Mouse (Mus musculus) MEL (cell line): ENCODE measurements around the gene Rnf186. TPM values are rescaled to one million over a fixed set of nuclear protein-coding genes. Genes with fewer than 3 reads are reported as not detected.

Source experiments
- DNase-seq: peaks from one replicate; pipeline ENCODE4 v3.0.0; 2011; ENCODE audit warnings: low read depth, low spot score
- H3K27ac ChIP-seq: 2 replicates; pipeline ENCODE4 v1.5.1; 2012; ENCODE audit warnings: low read depth, mild to moderate bottlenecking, control low read depth, low read length, moderate library complexity; ENCODE audit not compliant: control insufficient read depth
- H3K27me3 ChIP-seq, 2 experiments: fragments of 150-350 bp in 1 of 2; sonication (generic) in 1 of 2; 2 replicates each; pipeline ENCODE4 v1.6.1; 2012; ENCODE audit warnings: low read length in 2 of 2, mild to moderate bottlenecking in 2 of 2, improper control_type of control experiment in 1 of 2, moderate library complexity in 1 of 2; ENCODE audit not compliant: insufficient read depth in 2 of 2, control insufficient read depth in 1 of 2
- H3K36me3 ChIP-seq, 2 experiments: 2 replicates each; pipeline ENCODE4 v1.6.1; 2012 to 2014; ENCODE audit warnings: low read length in 2 of 2, improper control_type of control experiment in 1 of 2, inconsistent platforms in 1 of 2, mild to moderate bottlenecking in 1 of 2; ENCODE audit not compliant: insufficient read depth in 2 of 2, control insufficient read depth in 1 of 2
- H3K4me1 ChIP-seq, 2 experiments: fragments of 150-350 bp in 1 of 2; sonication (generic) in 1 of 2; 2 replicates each; pipeline ENCODE4 v1.6.1; 2012; ENCODE audit warnings: low read length in 2 of 2, improper control_type of control experiment in 1 of 2, mild to moderate bottlenecking in 1 of 2; ENCODE audit not compliant: insufficient read depth in 2 of 2, control insufficient read depth in 1 of 2
- H3K4me3 ChIP-seq, 2 experiments: fragments of 150-350 bp in 1 of 2; sonication (generic) in 1 of 2; 2 replicates each; pipeline ENCODE4 v1.5.1; 2012; ENCODE audit warnings: low read depth in 2 of 2, low read length in 2 of 2, mild to moderate bottlenecking in 2 of 2, moderate library complexity in 2 of 2, control low read depth in 1 of 2, improper control_type of control experiment in 1 of 2; ENCODE audit not compliant: control insufficient read depth in 1 of 2, insufficient read depth in 1 of 2
- H3K79me2 ChIP-seq: 2 replicates; pipeline ENCODE4 v1.6.1; 2012; ENCODE audit warnings: mild to moderate bottlenecking, low read length, moderate library complexity; ENCODE audit not compliant: control insufficient read depth, poor library complexity, insufficient read depth
- H3K9ac ChIP-seq: 2 replicates; pipeline ENCODE4 v1.6.1; 2012; ENCODE audit warnings: low read depth, mild to moderate bottlenecking, control low read depth, low read length, moderate library complexity; ENCODE audit not compliant: control insufficient read depth, poor library complexity, severe bottlenecking
- H3K9me3 ChIP-seq: fragments of 150-350 bp; sonication (generic); replicated peaks from 2 replicates; pipeline ENCODE4 v1.6.1; 2012; ENCODE audit warnings: mild to moderate bottlenecking, low read length, improper control_type of control experiment, moderate library complexity; ENCODE audit not compliant: insufficient read depth
- BHLHE40 ChIP-seq: IDR thresholded peaks from 2 replicates; pipeline ENCODE4 v1.6.1; 2012; ENCODE audit warnings: low read depth, mild to moderate bottlenecking, inconsistent platforms, low read length, improper control_type of control experiment, borderline replicate concordance
- CHD2 ChIP-seq: IDR thresholded peaks from 2 replicates; pipeline ENCODE4 v1.6.1; 2011; ENCODE audit warnings: low read length, improper control_type of control experiment
- ELF1 ChIP-seq: IDR thresholded peaks from 2 replicates; pipeline ENCODE4 v1.6.1; 2014; ENCODE audit warnings: low read depth, mild to moderate bottlenecking, inconsistent platforms, low read length, improper control_type of control experiment, moderate library complexity
- EP300 ChIP-seq, 2 experiments: IDR thresholded peaks; 2 replicates each; pipeline ENCODE4 v1.6.1; 2011; ENCODE audit warnings: improper control_type of control experiment in 2 of 2, low read length in 2 of 2, low read depth in 1 of 2, mild to moderate bottlenecking in 1 of 2
- ETS1 ChIP-seq: IDR thresholded peaks from 2 replicates; pipeline ENCODE4 v1.6.1; 2012; ENCODE audit warnings: low read depth, mild to moderate bottlenecking, inconsistent platforms, low read length, improper control_type of control experiment, moderate library complexity
- HCFC1 ChIP-seq: IDR thresholded peaks from 2 replicates; pipeline ENCODE4 v1.6.1; 2012; ENCODE audit warnings: low read depth, mild to moderate bottlenecking, inconsistent platforms, low read length, improper control_type of control experiment, moderate library complexity
- JUND ChIP-seq: IDR thresholded peaks from 2 replicates; pipeline ENCODE4 v1.6.1; 2011; ENCODE audit warnings: low read depth, mild to moderate bottlenecking, improper control_type of control experiment, low read length
- MAX ChIP-seq: IDR thresholded peaks from 2 replicates; pipeline ENCODE4 v1.6.1; 2011; ENCODE audit warnings: low read length, improper control_type of control experiment
- MXI1 ChIP-seq: IDR thresholded peaks from 2 replicates; pipeline ENCODE4 v1.6.1; 2011; ENCODE audit warnings: mild to moderate bottlenecking, low read depth, low read length, improper control_type of control experiment
- MYB ChIP-seq: IDR thresholded peaks from 2 replicates; pipeline ENCODE4 v1.6.1; 2011; ENCODE audit warnings: mild to moderate bottlenecking, low read depth, low read length, improper control_type of control experiment
- NELFE ChIP-seq: IDR thresholded peaks from 2 replicates; pipeline ENCODE4 v1.6.1; 2011; ENCODE audit warnings: low read depth, low read length, improper control_type of control experiment
- NRF1 ChIP-seq: IDR thresholded peaks from 2 replicates; pipeline ENCODE4 v1.6.1; 2014; ENCODE audit warnings: low read depth, mild to moderate bottlenecking, inconsistent platforms, low read length, improper control_type of control experiment, moderate library complexity; ENCODE audit not compliant: poor library complexity, insufficient read depth, severe bottlenecking
- POLR2AphosphoS5 ChIP-seq: IDR thresholded peaks from 2 replicates; pipeline ENCODE4 v1.6.1; 2012; ENCODE audit warnings: low read depth, borderline replicate concordance, mild to moderate bottlenecking, inconsistent platforms, low read length, moderate library complexity, mixed read lengths
- RCOR1 ChIP-seq: IDR thresholded peaks from 2 replicates; pipeline ENCODE4 v1.6.1; 2012; ENCODE audit warnings: low read depth, mild to moderate bottlenecking, inconsistent platforms, low read length, improper control_type of control experiment
- SIN3A ChIP-seq: IDR thresholded peaks from 2 replicates; pipeline ENCODE4 v1.6.1; 2012; ENCODE audit warnings: low read length, improper control_type of control experiment, inconsistent platforms
- SMC3 ChIP-seq: IDR thresholded peaks from 2 replicates; pipeline ENCODE4 v1.6.1; 2011; ENCODE audit warnings: low read depth, low read length, improper control_type of control experiment
- TBP ChIP-seq: IDR thresholded peaks from 2 replicates; pipeline ENCODE4 v1.8.0; 2011; ENCODE audit warnings: low read depth, low read length, improper control_type of control experiment
- USF2 ChIP-seq, 2 experiments: IDR thresholded peaks; 2 replicates each; pipeline ENCODE4 v1.6.1; 2011 to 2012; ENCODE audit warnings: improper control_type of control experiment in 2 of 2, low read length in 2 of 2, borderline replicate concordance in 1 of 2, inconsistent platforms in 1 of 2, low read depth in 1 of 2, mild to moderate bottlenecking in 1 of 2; ENCODE audit not compliant: insufficient read depth in 1 of 2
- ZKSCAN1 ChIP-seq: IDR thresholded peaks from 2 replicates; pipeline ENCODE4 v1.6.1; 2012; ENCODE audit warnings: low read depth, mild to moderate bottlenecking, inconsistent platforms, low read length, improper control_type of control experiment, moderate library complexity
- ZMIZ1 ChIP-seq: IDR thresholded peaks from 2 replicates; pipeline ENCODE4 v1.6.1; 2012; ENCODE audit warnings: low read depth, mild to moderate bottlenecking, inconsistent platforms, low read length, improper control_type of control experiment, moderate library complexity
- polyA plus RNA-seq, 2 experiments: library from polyadenylated mRNA; stranded (reverse) in 1 of 2; unstranded in 1 of 2; fragments of >175 nt in 1 of 2; fragments of >200 nt in 1 of 2; gene quantifications; 2 replicates each; pipeline versions ENCODE4 v1.2.1 to v1.2.4; 2012; ENCODE audit warnings: low replicate concordance in 2 of 2, low read depth in 1 of 2; ENCODE audit not compliant: insufficient read length in 2 of 2, insufficient read depth in 1 of 2, missing spikeins in 1 of 2
- total RNA-seq: library from RNA; depleted of rRNA; stranded (reverse); fragments of 300-350 nt; gene quantifications from 2 replicates; pipeline ENCODE4 v1.2.3, GENCODE M21; 2012

Rnf186 gene
- total and polyA plus RNA-seq, 3 experiments = 0.19 to 0.61 TPM; not detected in 1

GRCm38 (mm10) chr4:138939481-138939880 lies 27.4 kb upstream of the Rnf186 start:
- H3K36me3 ChIP-seq = no peaks in the 10 kb centered on the region; a peak in 1 of 4 replicates
- H3K4me1 ChIP-seq = peaks cover 0 to 2% of the 10 kb centered on the region in 2 experiments; a peak in 3 of 4 replicates
- TF ChIP-seq USF2 (IDR thresholded peaks at IDR 0.05; ENCODE audit: borderline replicate concordance in 1 of 2, insufficient read depth in 1 of 2, low read depth in 1 of 2, low read length in 2 of 2) = no peak
- no peak for TF ChIP-seq NELFE
- TF ChIP-seq JUND = no peak
- no peak for TF ChIP-seq ZMIZ1
- TF ChIP-seq ETS1 = no peak
- TF ChIP-seq BHLHE40 = no peak
- TF ChIP-seq NRF1 = no peak
- TF ChIP-seq SIN3A = no peak
- TF ChIP-seq SMC3 = no peak
- no peaks in the 10 kb centered on the region for H3K79me2 ChIP-seq
- no peak overlapping the region for H3K27ac ChIP-seq
- no peaks in the 10 kb centered on the region for H3K9me3 ChIP-seq
- no peak overlapping the region for H3K4me3 ChIP-seq
- DNase-seq = no peak
- H3K27me3 ChIP-seq = no peaks in the 10 kb centered on the region
- H3K9ac ChIP-seq = no peak overlapping the region

GRCm38 (mm10) chr4:138941401-138941800 lies 25.5 kb upstream of the Rnf186 start:
- H3K9ac ChIP-seq = no peak overlapping the region
- no peaks in the 10 kb centered on the region for H3K27me3 ChIP-seq
- H3K4me3 ChIP-seq = no peak overlapping the region
- peaks cover 0 to 2% of the 10 kb centered on the region in 2 experiments; a peak in 3 of 4 replicates for H3K4me1 ChIP-seq
- TF ChIP-seq EP300 (IDR thresholded peaks at IDR 0.05; ENCODE audit: low read depth in 1 of 2, low read length in 2 of 2) (no peak), ZKSCAN1 (no peak)
- H3K9me3 ChIP-seq = no peaks in the 10 kb centered on the region
- H3K27ac ChIP-seq = no peak overlapping the region
- no peaks in the 10 kb centered on the region for H3K79me2 ChIP-seq
- no peak for DNase-seq
- no peaks in the 10 kb centered on the region; a peak in 1 of 4 replicates for H3K36me3 ChIP-seq

- Histone ChIP-seq H3K9me3 (no peaks in the 10 kb centered on the region), H3K4me1 (peaks cover 0 to 2% of the 10 kb centered on the region in 2 experiments; a peak in 3 of 4 replicates), H3K4me3 (no peak overlapping the region), H3K27me3 (no peaks in the 10 kb centered on the region), H3K9ac (no peak overlapping the region), H3K79me2 (no peaks in the 10 kb centered on the region), H3K27ac (no peak overlapping the region), H3K36me3 (no peaks in the 10 kb centered on the region; a peak in 1 of 4 replicates)
- TF ChIP-seq RCOR1 = no peak
- no peak for TF ChIP-seq USF2 (IDR thresholded peaks at IDR 0.05; ENCODE audit: borderline replicate concordance in 1 of 2, insufficient read depth in 1 of 2, low read depth in 1 of 2, low read length in 2 of 2)
- no peak for TF ChIP-seq NELFE
- TF ChIP-seq MYB = no peak
- no peak for TF ChIP-seq CHD2
- no peak for TF ChIP-seq ELF1
- TF ChIP-seq MAX = no peak
- no peak for TF ChIP-seq BHLHE40
- TF ChIP-seq MXI1 = no peak
- TF ChIP-seq NRF1 = no peak
- no peak for TF ChIP-seq POLR2AphosphoS5
- TF ChIP-seq ZKSCAN1 = no peak
- TF ChIP-seq TBP = no peak
- TF ChIP-seq HCFC1 = no peak
- no peak for DNase-seq
Observed at GRCm38 (mm10) chr4:138941966-138942365, 24.9 kb upstream of the Rnf186 start.
